Mouse (Mus musculus) cerebellum, adult 2 months (tissue): ENCODE measurements at regions not wholly inside any gene's neighbourhood (a gene's known extent, or its start where the extent isn't known, plus 50 kb on each side); places are given as distances from the start of the nearest gene placed in this dataset.

Source experiments
- DNase-seq, 2 experiments: peaks; one replicate each; pipeline ENCODE4 v3.0.0; 2021
- H3K27ac ChIP-seq: fragments of 200-500 bp; 2 replicates; pipeline ENCODE4 v1.5.1; 2012; ENCODE audit warnings: low read length, control low read depth, inconsistent platforms; ENCODE audit not compliant: insufficient read depth
- H3K27me3 ChIP-seq: fragments of 200-500 bp; 2 replicates; pipeline ENCODE4 v1.6.1; 2012; ENCODE audit warnings: inconsistent platforms, mild to moderate bottlenecking, low read length, moderate library complexity; ENCODE audit not compliant: control insufficient read depth, insufficient read depth
- H3K4me1 ChIP-seq: fragments of 200-500 bp; 2 replicates; pipeline ENCODE4 v1.6.1; 2011; ENCODE audit warnings: low read length; ENCODE audit not compliant: control insufficient read depth, insufficient read depth
- H3K4me3 ChIP-seq: fragments of 200-500 bp; replicated peaks from 2 replicates; pipeline ENCODE3; 2011; ENCODE audit warnings: mild to moderate bottlenecking, low read depth, low read length, control low read depth; ENCODE audit not compliant: insufficient read depth
- CTCF ChIP-seq: fragments of 200-500 bp; IDR thresholded peaks from 2 replicates; pipeline ENCODE4 v1.5.1; 2011; ENCODE audit warnings: low read depth, mild to moderate bottlenecking, control low read depth, low read length, moderate library complexity, borderline replicate concordance; ENCODE audit not compliant: insufficient read depth
- POLR2A ChIP-seq: fragments of 200-500 bp; IDR thresholded peaks from 2 replicates; pipeline ENCODE4 v1.6.1; 2011; ENCODE audit warnings: low read length, control low read depth, borderline replicate concordance; ENCODE audit not compliant: insufficient read depth
- WGBS: fragments of 180-500 bp; shearing (Covaris S2); methylation state at CpG from one replicate; pipeline ENCODE4 v1.1.7; 2018; 5-methylcytosine and 5-hydroxymethylcytosine counted together

- 100% methylated on average over 1 of the region's 1 CpGs for WGBS
- TF ChIP-seq POLR2A (no peak), CTCF (no peak)
- DNase-seq: no peak
- Histone ChIP-seq H3K27me3 (no peaks in the 10 kb centered on the region), H3K27ac (no peak overlapping the region), H3K4me3 (no peak overlapping the region), H3K4me1 (no peaks in the 10 kb centered on the region)
These were observed 68.9 kb upstream of the Zdhhc25 start for GRCm38 (mm10) chr15:88531218-88531617.

GRCm38 (mm10) chr15:88532008-88532407 is 68.1 kb upstream of the Zdhhc25 start:
- no peak for DNase-seq
- no peaks in the 10 kb centered on the region for H3K4me1 ChIP-seq
- TF ChIP-seq CTCF: no peak
- TF ChIP-seq POLR2A: no peak
- no peak overlapping the region for H3K4me3 ChIP-seq
- no peak overlapping the region for H3K27ac ChIP-seq
- WGBS: 92% methylated on average over 5 of the region's 5 CpGs
- H3K27me3 ChIP-seq: no peaks in the 10 kb centered on the region

GRCm38 (mm10) chr15:88533354-88533753 is 66.7 kb upstream of the Zdhhc25 start:
- no peak overlapping the region for H3K4me3 ChIP-seq
- no peak for TF ChIP-seq POLR2A
- TF ChIP-seq CTCF: no peak
- 45% methylated on average over 7 of the region's 7 CpGs for WGBS

GRCm38 (mm10) chr15:88535516-88535915 is 64.6 kb upstream of the Zdhhc25 start:
- no peak for TF ChIP-seq POLR2A
- no peak for TF ChIP-seq CTCF
- peaks cover 4% of the 10 kb centered on the region; the same call in 1 of the 2 replicates for H3K4me1 ChIP-seq
- H3K27ac ChIP-seq: no peak overlapping the region
- 61% methylated on average over 2 of the region's 2 CpGs for WGBS
- H3K4me3 ChIP-seq: no peak overlapping the region
- no peak for DNase-seq
- H3K27me3 ChIP-seq: no peaks in the 10 kb centered on the region

More at GRCm38 (mm10) chr15:88533354-88533753, 66.7 kb upstream of the Zdhhc25 start:
- Histone ChIP-seq H3K27ac (no peak overlapping the region), H3K4me1 (no peaks in the 10 kb centered on the region), H3K27me3 (no peaks in the 10 kb centered on the region)
- no peak for DNase-seq

- peak; percentile 77 to 82 for DNase-seq
- H3K4me3 ChIP-seq: no peak overlapping the region
- TF ChIP-seq POLR2A: no peak
- TF ChIP-seq CTCF: peak; percentile 93
- no peaks in the 10 kb centered on the region for H3K27me3 ChIP-seq
- peaks cover 6% of the 10 kb centered on the region; the same call in 1 of the 2 replicates for H3K4me1 ChIP-seq
- H3K27ac ChIP-seq: no peak overlapping the region
- WGBS: 25% methylated on average over 10 of the region's 10 CpGs
These were observed 62.9 kb upstream of the Zdhhc25 start for GRCm38 (mm10) chr15:88537190-88537589.

GRCm38 (mm10) chr15:88542567-88542966 is 57.5 kb upstream of the Zdhhc25 start:
- peak overlapping the region; percentile 74 for H3K27ac ChIP-seq
- 44% methylated on average over 2 of the region's 2 CpGs for whole genome bisulfite sequencing
- peaks cover 39% of the 10 kb centered on the region for H3K4me1 ChIP-seq
- H3K4me3 ChIP-seq: no peak overlapping the region
- TF ChIP-seq CTCF (no peak), POLR2A (no peak)
- no peaks in the 10 kb centered on the region for H3K27me3 ChIP-seq
- peak; percentile 83 to 89 for DNase-seq

- Histone ChIP-seq H3K4me1 (peaks cover 44% of the 10 kb centered on the region), H3K27me3 (no peaks in the 10 kb centered on the region), H3K4me3 (no peak overlapping the region), H3K27ac (peak overlapping the region; percentile 90)
- 8% methylated on average over 5 of the region's 5 CpGs for WGBS
- peak; percentile 86 to 93 for DNase-seq
- TF ChIP-seq CTCF: no peak; the same call in 1 of the 2 replicates
- TF ChIP-seq POLR2A: 0 out of 2 replicates have a peak, but pooled peaks have one; percentile 15
These were observed 55.9 kb upstream of the Zdhhc25 start for GRCm38 (mm10) chr15:88544216-88544615.

- H3K27me3 ChIP-seq: no peaks in the 10 kb centered on the region
- no peak overlapping the region for H3K27ac ChIP-seq
- 61% methylated on average over 6 of the region's 6 CpGs for WGBS
- H3K4me1 ChIP-seq: peaks cover 41% of the 10 kb centered on the region
- DNase-seq: no peak
- TF ChIP-seq CTCF (no peak), POLR2A (no peak)
- no peak overlapping the region for H3K4me3 ChIP-seq
These were observed 51.8 kb upstream of the Zdhhc25 start for GRCm38 (mm10) chr15:88548261-88548660.
